Mouse (Mus musculus): ENCODE results near the gene 2900026A02Rik.

2900026A02Rik gene

DNA sequence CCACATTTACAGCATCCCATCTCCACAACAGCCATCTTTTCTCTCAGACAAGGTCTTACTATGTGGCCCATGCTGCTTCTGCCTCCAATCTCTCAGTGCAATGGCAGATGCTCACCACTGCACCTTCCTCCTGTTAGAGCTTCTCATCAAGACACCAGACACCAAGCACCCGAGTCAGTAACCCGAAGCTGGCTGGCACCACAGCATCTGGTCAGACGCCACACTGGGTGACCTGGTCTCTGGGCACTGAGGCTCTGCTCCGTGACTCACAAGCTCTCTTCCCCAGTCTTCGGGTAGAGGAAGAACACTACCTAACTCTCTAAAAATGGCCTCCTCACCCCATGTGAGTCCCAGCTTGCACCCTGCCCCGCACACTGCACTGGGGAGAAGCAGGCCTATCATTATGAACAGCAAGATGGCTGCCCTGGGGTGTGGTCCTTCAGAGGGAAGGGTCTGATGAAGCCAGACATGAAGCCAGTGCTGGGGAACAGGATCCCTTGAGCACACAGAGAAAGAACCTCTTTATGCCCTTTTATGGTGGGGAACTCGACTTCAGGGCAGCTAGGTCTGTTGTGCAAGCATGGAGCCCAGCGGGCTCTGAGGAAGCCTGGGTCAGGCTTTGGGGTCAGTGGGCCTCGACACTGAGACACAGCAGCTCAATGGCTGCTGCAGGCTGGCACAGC lies 70.0 kb downstream of the 2900026A02Rik start:
- no peak for DNase-seq (ENCODE audit: low read depth, low spot score)

DNA sequence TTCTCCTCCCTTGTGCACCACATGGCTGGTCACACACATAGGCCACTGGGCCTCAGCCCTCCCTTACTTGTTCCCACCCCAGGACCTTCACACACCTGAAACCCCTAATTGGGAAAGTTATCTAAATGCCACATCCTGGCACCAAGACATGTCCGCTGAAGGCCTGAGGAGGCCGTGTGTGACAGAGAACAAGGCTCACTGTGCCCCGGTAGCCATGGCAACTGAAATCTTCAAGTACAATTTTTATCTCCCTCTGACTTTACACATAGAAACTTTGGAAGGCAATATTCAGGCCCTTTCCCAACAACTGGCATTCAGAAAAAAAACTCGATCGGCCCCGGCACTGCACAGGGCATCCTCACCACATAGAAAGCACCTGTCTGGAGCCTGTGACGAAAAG lies 72.0 kb downstream of the 2900026A02Rik start:
- DNase-seq (ENCODE audit: low read depth, low spot score): no peak

DNA sequence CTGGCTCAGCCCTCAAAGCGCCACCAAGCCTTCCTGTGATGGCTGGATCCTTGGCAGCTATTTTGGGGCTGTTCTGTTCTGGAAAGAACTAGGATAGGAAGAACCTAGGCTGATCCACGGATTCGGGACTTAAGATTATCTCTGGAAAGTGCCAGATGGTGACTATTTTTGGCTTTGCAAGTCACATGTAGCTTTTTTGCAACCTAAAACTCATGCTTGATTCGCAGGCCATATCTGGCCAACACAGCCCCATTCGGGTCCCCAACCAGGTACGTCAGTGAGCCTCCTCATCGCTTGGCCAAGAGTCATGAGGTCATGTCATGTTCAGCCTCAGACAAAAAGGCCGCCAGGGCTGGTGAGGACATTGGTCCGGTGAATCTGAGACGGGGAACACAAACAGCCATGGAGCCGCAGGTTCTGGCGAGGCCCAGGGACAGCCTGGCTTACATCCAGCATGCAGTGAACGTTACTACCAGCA lies 73.0 kb downstream of the 2900026A02Rik start:
- DNase-seq (ENCODE audit: low read depth, low spot score): peak; percentile 93

DNA sequence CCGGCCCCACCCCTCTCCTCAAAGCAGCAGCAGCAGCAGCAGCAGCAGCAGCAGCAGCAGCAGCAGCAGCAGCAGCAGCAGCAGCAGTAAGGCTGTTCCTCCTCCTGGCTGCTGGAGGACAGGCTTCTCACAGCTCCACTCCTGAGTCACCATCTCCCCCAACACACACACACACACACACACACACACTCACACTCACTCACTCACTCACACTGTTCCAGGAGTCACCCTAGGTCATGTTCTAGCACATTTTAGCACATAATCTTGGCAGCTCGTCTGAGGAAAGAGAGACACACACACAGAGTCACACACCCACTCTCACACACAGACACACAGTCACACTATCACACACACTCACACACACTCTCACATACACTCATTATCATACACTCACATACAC lies 74.4 kb downstream of the 2900026A02Rik start:
- DNase-seq (ENCODE audit: low read depth, low spot score): no peak

DNA sequence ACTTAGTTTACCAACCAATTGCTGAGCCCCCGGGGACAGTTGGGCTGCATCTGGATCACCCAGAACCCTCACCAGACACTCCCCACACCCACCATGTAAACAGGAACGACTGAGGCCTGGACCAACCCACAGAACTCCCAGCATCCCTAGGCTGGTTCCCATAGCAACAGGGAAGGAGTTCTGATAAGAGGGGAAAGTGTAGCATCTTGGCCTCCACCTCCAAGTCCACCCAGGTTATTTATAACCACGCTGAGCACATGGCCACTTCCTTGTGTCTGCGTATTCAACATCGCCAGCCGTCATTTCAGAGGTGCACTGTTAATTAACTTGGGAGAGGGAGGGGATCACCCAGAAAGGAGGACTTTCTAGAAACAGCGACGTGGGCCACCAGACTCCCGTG lies 75.9 kb downstream of the 2900026A02Rik start:
- DNase-seq (ENCODE audit: low read depth, low spot score): no peak

DNA sequence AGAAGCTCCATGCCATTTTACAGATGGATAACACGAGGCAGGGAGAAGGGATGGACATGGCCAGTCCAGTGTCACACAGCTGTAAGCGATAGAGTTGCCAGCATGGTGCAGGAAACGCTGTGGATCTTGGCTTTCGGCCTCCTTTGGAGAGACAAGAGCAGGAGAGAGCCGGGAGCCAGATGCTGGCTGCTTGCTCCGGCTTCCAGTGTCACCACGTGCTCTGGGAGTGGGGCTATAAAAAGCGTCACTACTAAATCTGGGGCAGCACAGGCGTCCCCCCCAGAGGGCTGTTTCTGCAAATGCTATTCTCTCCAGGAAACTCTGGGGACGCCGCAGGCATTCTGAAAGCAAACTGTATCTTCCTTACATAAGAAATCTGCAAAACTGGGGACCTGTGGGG lies 78.5 kb downstream of the 2900026A02Rik start:
- DNase-seq (ENCODE audit: low read depth, low spot score): peak; percentile 95

DNA sequence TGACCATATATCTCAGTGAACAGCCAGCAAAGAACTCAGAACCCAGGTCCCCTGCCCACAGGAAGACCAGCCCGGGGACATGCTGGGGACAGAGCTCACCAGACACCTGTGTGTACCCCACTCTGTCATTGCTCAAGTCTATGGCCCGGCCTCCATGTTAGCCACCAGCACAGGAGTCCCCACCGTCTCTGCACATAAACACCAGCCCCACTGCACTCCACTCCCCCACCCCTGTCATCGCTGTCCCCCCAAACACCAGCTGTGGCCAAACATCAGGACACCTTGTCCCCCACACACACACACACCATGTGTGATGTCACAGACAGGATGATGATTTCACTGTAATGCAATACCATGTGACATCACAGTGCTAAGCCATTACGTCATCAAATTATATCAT lies 79.0 kb downstream of the 2900026A02Rik start:
- DNase-seq (ENCODE audit: low read depth, low spot score): no peak

DNA sequence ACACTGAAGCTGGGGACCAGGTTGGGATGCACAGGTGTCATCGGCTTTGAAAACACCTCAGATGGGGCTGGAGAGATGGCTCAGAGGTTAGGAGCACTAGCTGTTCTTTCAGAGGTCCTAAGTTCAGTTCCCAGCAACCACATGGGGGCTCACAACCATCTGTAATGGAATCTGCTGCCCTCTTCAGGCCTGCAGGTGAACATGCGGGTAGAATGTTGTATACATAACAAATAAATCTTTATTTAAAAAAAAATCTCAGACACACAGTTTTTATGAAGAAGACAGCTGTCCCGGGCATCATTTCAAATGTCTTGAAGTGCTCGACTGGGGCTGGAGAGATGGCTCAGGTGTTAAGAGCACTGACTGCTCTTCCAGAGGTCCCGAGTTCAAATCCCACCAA lies 80.2 kb downstream of the 2900026A02Rik start:
- DNase-seq (ENCODE audit: low read depth, low spot score): no peak

DNA sequence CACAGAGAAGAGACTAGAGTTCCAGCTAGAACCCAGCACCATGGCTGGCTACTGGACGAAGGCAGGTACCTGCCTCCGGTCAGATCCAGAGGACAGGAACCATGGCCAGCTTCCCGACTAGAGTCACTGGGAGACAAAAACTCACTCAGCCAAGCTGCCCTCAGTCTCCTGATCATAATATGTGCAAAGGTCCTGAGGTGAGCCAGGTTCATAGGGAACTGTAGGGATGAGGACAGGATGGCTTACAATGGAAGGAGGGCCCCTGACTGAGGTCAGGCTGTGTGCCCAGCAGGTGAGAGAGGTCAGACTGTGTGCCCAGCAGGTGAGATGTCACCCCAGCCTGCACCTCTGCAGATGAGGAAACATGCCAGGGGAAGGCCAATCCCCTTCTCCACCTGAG lies 81.0 kb downstream of the 2900026A02Rik start:
- DNase-seq (ENCODE audit: low read depth, low spot score): no peak

DNA sequence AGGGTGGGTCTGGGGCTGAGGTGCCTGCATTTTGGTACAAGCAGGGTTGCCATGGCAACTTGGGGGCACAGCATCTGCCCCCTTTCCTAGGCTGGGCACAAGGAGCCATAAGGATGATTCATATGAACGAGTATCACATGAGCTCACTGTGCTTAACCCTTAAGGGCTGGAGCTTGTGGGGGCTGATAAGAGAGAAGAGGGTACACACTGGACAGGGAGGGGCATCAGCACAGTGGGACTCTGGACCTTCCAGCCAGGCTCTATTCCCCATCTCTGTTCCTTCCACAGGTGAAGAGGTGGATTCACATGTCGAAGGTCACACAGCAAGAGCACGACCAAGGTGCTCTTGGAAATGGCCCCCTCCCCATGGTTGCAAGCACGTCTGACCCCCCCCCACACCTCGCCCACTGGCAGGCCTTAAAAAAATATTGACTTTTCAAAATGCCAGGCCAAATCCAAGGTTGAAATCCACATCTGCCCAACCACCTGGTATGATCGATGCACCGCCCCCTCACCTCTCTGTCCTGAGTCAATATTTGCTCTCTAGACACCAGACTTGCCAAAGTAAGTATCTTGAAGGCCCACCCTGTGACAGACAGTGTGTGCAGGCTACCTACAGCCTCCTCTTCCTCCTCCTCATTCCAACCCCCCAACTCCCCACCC lies 81.8 kb downstream of the 2900026A02Rik start:
- DNase-seq (ENCODE audit: low read depth, low spot score): no peak

DNA sequence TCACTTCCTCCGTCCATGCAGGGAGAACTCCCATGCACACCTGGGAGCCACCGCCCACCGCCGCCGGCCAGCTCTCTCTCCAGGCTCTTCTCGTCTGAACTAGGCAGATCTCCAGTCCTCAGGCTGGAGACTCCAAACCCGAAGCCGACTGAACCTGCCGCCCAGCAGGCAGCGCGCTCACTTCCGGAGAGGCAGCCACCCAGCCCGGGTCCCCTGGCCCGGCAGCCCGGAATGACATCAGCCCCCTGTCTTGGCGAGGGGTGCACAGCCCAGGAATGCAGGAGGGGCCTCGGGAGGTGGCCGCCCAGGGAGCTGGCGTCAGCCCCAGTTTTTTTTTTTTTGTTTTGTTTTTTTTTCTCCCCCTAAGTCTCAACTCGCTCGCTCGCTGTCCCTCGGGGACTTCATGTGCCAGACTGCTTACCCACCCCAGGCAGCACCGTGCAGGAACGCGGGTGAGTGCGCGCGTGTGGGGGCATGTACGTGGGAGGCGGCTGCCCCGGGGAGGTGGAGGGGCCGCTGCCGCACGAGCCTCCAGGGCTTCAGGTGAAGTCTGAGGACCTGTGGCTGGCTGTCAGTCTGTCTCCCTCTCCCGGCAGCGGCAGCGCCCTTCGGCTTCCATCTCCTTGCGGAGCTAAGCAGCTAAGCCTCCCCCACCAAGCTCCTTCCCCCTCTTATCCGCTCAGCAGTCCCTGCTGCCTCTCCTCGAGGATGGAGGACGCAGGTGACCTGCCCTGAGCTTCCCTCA lies 82.5 kb downstream of the 2900026A02Rik start:
- no peak for DNase-seq (ENCODE audit: low read depth, low spot score)

DNA sequence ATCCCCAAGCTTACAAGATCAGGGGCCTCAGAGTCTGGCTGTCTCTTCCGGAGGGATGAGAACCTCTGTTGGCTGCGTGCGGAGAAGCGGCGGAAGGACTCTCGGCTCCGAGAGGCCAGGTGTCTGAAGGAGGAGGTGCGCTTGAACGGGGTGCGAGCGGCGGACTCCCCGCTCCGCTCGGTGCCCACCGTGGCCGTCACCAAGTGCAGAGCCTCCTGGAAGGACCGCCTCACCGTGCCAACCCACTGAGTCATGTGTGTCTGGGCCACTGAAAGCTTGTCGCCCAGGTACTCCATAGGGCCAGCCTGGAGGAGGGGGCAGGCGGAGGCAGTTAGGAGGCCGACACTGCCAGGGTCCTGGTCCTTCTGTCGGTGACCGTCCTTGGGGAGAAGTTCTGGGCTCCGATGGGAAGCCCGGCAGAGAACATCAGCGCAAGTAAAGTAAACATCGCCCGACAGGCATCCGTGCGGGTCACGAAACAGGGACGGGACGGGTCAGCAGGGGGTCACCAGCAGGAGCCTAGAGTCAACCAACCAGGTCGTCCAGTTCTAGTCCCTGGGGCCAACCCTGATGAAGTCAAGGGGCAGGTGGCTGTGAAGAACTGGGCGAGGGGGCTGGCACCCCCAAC lies 83.2 kb downstream of the 2900026A02Rik start:
- DNase-seq (ENCODE audit: low read depth, low spot score): no peak

DNA sequence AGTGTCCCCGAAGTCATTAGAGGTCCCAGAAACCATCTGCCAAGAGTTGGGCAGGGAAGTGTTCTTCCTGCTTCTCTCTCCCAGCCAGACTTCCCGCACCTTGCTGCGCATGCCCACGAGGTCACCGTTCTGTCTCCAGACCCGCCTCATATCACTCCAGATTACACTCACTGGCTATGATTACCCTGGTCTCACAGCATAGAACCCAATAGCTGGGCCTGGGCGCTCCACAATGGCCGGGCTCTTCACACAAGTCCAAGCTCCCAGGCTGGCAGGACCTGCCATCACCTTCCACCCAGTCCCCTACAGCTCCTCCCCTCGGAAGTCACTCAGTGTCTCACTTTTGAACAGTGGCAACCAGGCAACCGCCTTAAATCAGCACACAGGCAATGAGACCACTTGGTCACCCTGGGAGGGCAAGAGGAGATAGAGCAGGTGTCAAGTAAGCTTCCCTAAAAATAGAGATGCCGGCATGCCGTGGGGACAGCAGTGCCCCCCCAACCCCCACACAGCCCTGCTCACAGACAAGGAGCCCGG lies 84.0 kb downstream of the 2900026A02Rik start:
- no peak for DNase-seq (ENCODE audit: low read depth, low spot score)

DNA sequence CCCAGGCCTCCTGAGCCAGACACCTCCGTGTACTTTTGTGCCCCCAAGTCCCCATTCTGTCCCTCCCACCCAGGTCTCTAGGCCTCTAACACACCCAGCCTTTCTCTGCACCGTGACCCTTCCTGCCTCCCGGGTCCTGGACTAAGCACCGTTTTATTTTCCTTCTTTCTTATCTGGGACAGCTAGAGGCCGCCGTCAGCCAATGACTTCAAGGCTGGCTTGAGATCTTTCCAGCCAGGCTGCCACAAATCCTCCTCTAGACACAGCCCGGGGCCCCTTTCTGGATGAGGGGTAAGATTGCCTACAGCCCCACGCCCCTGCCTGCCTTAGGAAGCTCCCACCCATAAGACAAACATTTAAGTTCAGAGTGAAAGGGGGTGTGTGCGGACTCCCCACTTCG lies 85.5 kb downstream of the 2900026A02Rik start:
- no peak for DNase-seq (ENCODE audit: low read depth, low spot score)

DNA sequence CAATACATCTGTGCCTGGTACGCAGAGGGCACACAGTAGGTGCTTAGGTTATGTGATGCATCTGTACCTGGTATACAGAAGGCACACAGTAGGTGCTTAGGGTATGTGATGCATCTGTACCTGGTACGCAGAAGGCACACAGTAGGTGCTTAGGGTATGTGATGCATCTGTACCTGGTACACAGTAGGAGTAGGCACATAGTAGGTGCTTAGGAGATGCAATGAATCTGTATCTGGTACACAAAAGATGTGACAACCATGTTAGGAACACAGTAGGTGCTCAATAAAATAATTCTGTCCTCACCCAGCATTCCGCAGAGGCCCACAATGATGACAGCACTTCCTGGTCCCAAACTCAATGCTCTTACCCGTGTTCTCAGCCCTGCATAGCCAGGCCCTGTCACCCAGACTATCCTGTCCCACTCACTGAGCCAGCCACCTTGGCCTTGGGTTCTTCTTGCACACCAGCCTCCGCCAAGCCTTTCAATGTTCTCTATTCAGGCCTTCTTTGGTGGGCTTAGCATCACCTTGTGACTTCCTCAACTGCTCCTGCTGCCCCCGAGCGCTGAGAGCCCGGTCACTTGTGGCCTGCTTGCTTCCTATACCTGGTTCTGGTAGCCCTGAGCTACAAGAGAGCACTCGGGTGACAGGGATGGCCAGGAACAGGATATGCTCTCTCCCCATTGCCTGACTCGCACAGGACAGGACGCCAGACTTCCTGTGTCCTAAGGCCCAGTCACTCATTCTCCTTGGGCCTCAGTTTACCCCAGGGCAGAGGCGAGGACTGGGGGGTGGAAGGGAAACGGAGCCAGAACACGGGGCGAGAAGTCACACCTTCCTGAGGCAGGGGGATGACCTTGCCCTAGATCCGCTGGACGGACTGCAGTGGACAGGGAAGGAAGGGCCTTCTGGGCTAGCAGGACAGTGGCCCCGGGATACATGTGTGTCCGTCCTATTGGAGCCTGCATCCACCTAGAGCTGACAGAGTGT lies 87.0 kb downstream of the 2900026A02Rik start:
- DNase-seq (ENCODE audit: low read depth, low spot score): no peak

DNA sequence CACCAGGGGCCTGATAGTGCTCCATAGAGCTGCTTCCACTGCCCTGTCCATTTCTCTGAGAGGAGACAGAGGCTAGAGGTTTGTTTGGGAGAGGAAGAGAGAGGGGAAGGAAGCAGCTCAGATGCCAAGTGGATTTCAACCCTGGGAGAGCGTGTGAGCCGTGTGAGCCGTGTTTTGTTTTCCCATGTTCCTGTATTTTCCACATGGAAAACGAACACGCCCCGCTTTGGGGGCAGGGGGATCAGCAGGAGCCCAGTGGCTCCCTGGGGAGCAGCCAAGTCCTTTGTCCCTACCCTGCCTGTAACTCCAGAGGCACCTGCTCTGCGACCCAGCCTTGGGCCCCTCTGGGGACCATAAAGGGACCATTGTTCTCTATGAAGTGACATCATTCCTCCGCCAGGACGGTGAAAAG lies 88.0 kb downstream of the 2900026A02Rik start:
- no peak for DNase-seq (ENCODE audit: low read depth, low spot score)

DNA sequence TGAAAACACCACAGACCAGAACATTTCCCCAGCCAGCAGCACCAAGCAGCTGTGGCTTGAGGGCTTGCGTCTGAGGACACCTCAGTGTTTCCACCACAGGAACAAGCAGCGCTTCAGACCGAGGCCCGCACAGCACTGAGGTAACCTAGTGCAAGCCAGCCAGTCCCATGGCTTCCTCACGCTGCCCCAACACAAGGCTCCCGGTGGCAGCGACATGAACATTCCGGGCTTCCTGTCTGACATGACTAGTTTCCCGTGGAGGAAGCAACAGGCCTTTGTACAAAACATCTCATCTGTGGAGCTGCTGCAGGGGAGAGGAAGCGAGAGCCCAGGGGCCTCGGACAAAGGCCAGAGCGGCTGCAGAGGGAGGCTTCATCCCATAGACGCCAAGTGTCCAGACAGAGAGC lies 88.4 kb downstream of the 2900026A02Rik start:
- no peak for DNase-seq (ENCODE audit: low read depth, low spot score)

DNA sequence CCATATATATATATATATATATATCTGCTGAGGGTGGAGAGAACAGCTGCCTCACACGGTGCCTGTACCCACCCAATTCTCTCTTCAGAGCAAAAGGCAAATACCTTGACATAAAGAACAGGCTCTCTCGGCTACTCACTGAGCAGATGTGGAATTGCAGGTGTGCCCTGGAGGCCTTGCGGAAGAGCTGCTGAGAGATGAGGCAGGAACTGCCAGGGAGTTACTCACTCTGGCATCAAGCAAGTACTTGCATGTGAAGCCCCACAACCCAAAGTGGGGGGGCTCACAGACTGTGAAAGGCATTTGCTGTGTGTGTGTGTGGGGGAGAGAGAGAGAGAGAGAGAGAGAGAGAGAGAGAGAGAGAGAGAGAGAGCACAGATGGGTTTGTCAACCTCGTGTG lies 92.6 kb downstream of the 2900026A02Rik start:
- no peak for DNase-seq (ENCODE audit: low read depth, low spot score)

DNA sequence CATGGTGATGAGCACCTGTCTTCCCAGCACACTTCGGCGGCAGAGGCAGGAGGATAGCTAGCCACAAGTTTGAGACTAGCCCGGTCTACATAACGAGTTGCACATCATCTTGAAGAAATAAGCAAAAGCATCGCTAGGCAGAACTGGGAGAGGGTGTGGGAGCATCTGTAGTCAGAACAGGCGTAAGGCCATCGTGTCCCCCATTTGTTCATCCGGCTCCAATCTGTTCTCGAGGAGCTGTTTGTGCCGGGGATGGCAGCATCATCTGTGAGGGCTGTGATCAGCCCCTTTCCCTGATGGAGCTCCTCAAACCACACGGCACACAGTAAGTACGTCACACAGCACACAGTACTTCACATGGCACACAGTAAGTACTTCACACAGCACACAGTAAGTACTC lies 94.6 kb downstream of the 2900026A02Rik start:
- no peak for DNase-seq (ENCODE audit: low read depth, low spot score)

DNA sequence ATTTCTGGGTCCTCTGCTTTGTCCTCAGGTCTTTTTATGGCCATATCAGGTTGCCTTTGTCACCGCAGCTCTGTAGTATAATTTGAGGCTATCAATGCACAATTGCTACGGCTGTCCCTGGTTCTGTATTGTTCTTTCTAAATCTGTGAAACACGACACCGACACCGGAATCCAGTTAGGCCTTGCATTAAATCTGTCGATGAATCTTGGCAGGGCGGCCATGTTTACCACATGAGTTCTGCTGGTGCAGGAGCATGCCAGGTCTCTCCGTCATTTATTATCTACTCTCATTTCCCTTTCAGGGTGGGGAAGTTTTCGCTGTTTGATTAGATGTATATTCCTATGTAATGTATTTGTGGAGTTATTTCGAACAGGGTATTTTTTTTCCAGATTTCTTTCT lies 97.3 kb downstream of the 2900026A02Rik start:
- no peak for DNase-seq (ENCODE audit: low read depth, low spot score)
